Mouse (Mus musculus) layer of hippocampus, adult 9-10 months (tissue): ENCODE measurements around the gene Fam131a.
A peak's percentile ranks its signal among the peaks of the same experiment; 100 is the strongest.
"Not testable (repeated sequence)": the region's sequence is repeated elsewhere in the genome, so short reads cannot be mapped to it uniquely, and the experiment has no call there.

Source experiments
- DNase-seq: peaks from one replicate; pipeline ENCODE4 v3.0.0; 2022; ENCODE audit warnings: low spot score

Fam131a gene

GRCm38 (mm10) chr16:20693111-20693701, at the start of gene Fam131a:
Fam131a (plus strand) TSS chr16:20693241.
- DNase-seq = peak; percentile 88

DNA sequence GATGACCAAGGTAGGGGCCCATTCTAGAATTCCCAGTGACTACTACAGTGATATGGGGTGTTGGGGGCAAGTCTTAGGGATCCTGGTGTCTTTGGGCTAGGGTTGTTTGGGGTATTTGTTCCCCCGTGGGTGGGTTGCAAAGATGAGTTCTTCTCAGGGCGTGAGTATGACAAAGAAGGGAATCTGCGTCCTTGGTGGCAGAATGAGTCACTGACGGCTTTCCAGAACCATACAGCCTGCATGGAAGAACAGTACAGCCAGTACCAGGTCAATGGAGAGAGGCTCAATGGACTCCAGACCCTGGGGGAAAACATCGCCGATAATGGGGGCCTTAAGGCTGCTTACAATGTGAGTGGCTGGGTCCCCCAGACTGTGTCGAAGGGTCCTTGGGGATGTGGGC, 49.1 kb upstream of the Fam131a start:
- DNase-seq = no peak

GRCm38 (mm10) chr16:20651076-20651946, 41.7 kb upstream of the Fam131a start, which contains the start of gene Psmd2:
Psmd2 (plus strand) TSS chr16:20651652.
- DNase-seq = peak; percentile 84

DNA sequence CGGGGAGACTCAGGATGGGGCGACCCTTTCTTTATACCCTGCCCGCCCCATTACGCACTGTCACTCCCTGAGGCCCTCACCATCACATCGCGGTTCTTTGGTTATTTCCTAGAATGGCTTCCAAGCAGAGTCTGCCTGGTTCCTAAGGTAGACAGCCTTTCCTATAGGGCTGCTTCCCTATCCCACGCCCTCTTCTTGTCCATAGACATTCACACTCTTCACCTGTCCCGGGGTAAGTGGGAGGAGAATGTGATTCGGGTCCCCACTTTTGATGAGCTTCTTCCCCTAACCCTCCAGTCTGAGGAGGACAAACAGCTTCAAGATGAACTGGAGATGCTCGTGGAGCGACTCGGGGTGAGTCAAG, 41.1 kb upstream of the Fam131a start:
- no peak for DNase-seq

DNA sequence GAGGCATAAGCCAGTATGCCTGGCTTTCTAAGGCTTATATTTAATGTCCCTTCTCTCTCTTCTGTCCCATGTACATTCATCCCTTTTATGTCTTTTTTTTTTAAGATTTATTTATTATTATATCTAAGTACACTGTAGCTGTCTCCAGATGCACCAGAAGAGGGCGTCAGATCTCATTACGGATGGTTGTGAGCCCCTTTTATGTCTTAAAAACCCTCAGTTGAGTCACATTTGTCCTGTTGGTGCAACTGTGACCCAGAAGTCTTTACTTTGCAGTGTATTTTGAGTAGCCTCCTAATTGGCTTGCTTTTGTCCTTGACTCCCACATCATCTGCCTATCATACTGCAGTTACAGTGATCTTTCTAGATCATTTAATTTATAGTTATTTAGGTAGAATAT, 39.7 kb upstream of the Fam131a start:
- DNase-seq = no peak

DNA sequence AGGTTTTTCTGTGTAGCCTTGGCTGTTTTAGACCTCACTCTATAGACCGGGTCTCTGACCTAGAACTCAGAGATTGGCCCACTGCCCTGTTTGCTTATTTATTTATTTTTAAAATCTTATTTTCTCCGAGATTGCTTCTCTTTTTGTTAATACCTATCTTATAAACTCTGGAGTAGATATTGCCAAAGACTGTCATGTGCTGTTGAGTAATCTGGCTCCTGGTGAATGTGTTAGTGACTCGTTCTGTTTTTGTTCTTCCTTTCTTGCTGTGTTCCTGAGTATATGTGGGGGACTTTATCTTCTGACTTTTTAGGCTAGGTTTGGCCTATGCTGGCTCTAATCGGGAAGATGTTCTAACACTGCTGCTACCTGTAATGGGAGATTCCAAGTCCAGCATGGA, 35.4 kb upstream of the Fam131a start:
- DNase-seq = no peak

- not testable (repeated sequence) for DNase-seq
Measured at GRCm38 (mm10) chr16:20668013-20668412, 25.0 kb upstream of the Fam131a start, which contains the start of gene Eif4g1. Eif4g1 (plus strand) TSS chr16:20668313.

- no peak for DNase-seq
Measured at GRCm38 (mm10) chr16:20670291-20670690, 22.8 kb upstream of the Fam131a start.

DNA sequence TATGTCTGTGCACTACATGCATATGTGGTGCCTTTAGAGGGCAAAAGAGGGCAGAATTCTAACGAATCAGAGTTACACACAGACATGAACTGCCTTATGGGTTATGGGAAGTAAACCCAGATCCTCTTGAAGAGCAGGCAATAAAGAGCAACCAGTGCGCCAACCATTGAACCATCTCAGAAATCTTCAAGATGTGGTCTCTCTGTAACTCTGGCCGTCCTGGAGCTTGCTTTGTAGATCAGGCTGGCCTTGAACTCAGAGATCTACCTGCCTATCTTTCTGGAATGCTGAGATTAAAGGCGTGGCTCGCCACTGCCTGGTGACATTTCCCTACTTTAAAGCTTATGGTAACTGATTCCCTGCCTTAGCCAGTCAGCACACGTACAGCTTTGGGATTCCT, 21.2 kb upstream of the Fam131a start:
- DNase-seq = no peak

- peak; percentile 75 for DNase-seq
Measured at GRCm38 (mm10) chr16:20672500-20672902, 20.5 kb upstream of the Fam131a start.

DNA sequence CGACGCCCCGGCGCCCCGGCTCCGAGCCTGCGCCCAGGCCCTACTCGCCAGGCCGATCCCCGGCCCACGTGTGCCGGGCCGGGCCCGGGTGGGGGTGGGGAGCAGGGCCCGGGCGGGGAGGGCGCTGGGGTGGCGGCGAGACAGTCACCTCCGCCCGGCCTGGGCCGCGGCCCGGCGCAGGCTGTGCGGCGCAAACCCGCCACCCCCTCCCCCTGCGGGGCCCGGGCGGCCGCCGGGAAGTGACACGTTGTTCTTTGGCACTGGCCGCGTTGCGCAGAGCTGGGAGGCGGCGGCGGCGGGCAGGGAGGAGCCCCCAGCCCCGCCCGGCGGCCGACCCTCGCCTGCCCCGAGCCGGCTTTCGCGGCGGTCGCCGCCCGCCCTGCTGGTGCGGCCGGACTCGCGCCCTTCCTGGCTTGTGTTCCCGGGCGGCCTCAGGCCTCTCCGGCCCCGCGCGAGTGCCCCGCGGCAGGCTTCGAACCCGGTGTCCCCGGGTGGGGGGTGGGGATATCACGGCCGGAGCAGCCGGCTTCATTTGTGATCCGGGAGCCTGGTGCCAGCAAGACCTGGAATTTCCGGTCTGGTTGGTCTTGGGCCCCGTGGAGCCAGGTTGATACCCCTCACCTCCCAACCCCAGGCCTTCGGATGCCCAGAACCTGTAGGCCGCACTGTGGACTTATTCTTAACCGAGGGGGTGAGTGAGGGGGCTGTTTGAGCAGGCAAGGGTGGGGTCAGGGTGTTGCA, 19.9 kb upstream of the Fam131a start:
- no peak for DNase-seq

- no peak for DNase-seq
Measured at GRCm38 (mm10) chr16:20673706-20674303, 19.2 kb upstream of the Fam131a start.

DNA sequence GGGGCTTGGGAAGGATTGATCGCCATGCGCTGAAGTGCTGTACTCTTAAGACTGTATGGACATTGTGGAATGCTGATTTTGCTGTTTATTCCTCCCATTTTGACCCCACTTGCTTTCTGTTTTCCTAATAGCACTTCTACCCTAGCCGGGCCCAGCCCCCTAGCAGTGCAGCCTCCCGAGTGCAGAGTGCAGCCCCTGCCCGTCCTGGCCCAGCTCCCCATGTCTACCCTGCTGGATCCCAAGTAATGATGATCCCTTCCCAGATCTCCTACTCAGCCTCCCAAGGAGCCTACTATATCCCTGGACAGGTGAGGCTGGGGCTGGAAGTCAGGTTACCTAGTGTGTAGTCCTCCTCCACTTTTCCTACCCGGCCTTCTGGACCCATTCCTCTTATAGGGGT, 17.8 kb upstream of the Fam131a start:
- no peak for DNase-seq

GRCm38 (mm10) chr16:20676702-20677101, 16.3 kb upstream of the Fam131a start:
- no peak for DNase-seq

DNA sequence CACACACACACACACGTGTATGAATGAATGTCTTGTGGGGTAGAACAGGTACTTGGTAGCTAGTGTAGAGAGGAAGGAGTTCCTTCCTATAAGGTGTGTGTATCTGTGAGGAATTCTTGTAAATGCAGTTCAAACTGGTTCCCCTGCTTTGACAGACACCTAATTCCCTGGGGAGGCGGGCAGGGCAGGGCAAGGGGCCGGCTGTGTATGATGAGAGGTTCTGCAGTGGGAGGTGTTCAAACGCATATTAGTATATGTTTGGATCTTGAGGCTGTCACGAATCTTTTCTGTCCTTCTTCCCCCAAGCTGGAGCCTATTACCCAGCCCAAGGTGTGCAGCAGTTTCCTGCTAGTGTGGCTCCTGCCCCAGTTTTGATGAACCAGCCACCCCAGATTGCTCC, 15.7 kb upstream of the Fam131a start:
- DNase-seq = no peak

DNA sequence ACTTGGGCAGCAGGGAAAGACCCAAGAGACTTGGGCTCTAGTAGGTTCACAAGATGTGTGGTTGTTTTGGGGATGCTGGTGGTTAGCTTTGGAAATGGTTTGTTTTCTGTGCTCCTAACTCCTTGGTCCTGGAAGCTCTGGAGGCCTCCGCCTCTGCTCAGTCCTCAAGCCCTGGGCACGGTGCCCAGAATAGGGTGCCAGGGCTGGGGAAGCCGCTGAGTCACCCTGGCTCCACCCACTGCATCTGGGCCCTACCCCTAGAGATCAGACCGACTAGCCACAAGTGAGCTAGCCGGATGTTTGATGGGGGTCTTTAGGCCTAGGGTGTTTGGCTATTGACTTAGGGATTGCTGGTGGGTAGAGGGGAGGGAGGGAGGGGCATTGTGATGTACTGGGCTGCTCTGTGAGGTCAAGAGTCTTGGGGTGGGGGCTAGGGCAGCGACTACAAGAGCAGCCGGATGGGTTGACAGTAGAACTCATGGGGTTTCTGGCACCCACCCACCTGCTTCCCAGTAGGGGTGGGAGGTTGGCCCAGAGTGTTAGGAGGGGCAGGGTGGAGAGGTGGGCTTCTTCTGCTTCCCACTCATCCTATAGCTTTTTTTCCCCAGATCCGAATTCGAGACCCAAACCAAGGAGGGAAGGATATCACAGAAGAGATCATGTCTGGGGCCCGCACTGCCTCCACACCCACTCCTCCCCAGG, 14.9 kb upstream of the Fam131a start:
- no peak for DNase-seq

GRCm38 (mm10) chr16:20690774-20691173, 2.3 kb upstream of the Fam131a start:
- no peak for DNase-seq

DNA sequence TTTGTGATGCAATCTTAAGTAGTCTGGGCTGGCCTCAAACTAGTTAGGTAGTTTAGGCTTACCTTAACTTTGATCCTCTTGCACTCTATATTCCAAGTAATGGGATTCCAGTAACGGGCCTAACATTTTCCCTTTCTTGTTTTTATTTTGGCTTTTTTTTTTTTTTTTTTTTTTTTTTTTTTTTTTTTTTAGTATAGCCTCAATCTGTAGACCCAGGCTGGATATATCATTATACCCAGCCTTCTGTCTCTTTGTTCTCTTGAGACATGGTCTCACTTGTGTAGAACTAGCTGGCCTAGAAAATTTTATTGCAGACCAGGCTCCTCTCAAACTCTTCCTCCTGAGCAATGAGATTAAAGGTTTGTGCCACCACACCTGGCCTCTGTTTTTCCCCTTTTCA, 1.4 kb upstream of the Fam131a start:
- no peak for DNase-seq

DNA sequence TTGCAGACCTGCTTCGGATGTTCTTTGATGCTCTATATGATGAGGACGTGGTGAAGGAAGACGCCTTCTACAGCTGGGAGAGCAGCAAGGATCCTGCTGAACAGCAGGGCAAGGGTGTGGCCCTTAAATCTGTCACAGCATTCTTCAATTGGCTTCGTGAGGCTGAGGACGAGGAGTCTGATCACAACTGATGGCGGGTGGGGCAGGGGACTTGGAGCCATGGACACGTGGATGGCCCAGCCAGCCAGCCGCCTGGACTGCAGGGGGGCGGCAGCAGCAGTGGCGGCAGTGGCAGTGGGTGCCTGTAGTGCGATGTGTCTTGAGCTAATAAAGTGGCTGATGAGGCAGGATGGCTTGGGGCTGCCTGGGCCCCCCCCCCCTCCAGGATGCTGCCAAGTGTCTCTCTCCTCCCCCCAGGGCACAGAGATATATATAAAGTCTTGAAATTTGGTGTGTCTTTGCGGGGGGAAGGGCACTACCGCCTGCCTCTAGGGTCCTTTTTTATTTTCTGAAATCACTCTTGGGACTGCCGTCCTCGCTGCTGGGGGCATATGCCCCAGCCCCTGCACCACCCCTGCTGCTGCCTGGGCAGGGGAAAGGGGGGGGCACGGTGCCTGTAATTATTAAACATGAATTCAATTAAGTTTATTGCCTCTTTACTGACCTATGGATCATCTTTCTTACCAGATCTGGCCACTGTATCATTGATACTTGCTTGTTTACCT, 638 bp upstream of the Fam131a start:
- no peak for DNase-seq

GRCm38 (mm10) chr16:20694781-20695180, 1.7 kb downstream of the Fam131a start:
- DNase-seq = no peak
